Mouse (Mus musculus) heart, embryonic 16.5 days (tissue): ENCODE measurements around the gene Zfp30. TPM values are rescaled to one million over a fixed set of nuclear protein-coding genes. Genes with fewer than 3 reads are reported as not detected.

ENCODE experiments used
- ATAC-seq: fragments of 200-750 bp; cut with Nextera tagmentation; replicated peaks from 2 replicates; pipeline ENCODE4 v1.8.0; 2017; ENCODE audit warnings: moderate number of reproducible peaks; ENCODE audit not compliant: insufficient read depth, low FRiP score; ENCODE audit errors: extremely low read depth
- H3K27ac ChIP-seq: fragments of 300-500 bp; sonication (generic); 2 replicates; pipeline ENCODE4 v1.5.1; 2014; ENCODE audit warnings: mild to moderate bottlenecking, low read length, control low read depth, moderate library complexity
- H3K27me3 ChIP-seq: fragments of 300-500 bp; sonication (generic); 2 replicates; pipeline ENCODE4 v1.6.1; 2014; ENCODE audit warnings: low read length, mixed read lengths; ENCODE audit not compliant: control insufficient read depth, insufficient read depth
- H3K36me3 ChIP-seq: fragments of 300-500 bp; sonication (generic); 2 replicates; pipeline ENCODE4 v1.6.1; 2014; ENCODE audit not compliant: control insufficient read depth, insufficient read depth
- H3K4me1 ChIP-seq: fragments of 300-500 bp; sonication (generic); 2 replicates; pipeline ENCODE4 v1.6.1; 2014; ENCODE audit warnings: low read length, mixed read lengths; ENCODE audit not compliant: control insufficient read depth, insufficient read depth
- H3K4me2 ChIP-seq: fragments of 300-500 bp; sonication (generic); 2 replicates; pipeline ENCODE4 v1.6.1; 2014; ENCODE audit warnings: low read depth, mild to moderate bottlenecking, control low read depth, low read length
- H3K4me3 ChIP-seq: fragments of 300-500 bp; sonication (generic); 2 replicates; pipeline ENCODE4 v1.5.1; 2014; ENCODE audit warnings: mild to moderate bottlenecking, control low read depth, low read length
- H3K9ac ChIP-seq: fragments of 300-500 bp; sonication (generic); 2 replicates; pipeline ENCODE4 v1.6.1; 2014; ENCODE audit warnings: low read length, control low read depth
- H3K9me3 ChIP-seq: fragments of 300-500 bp; sonication (generic); replicated peaks from 2 replicates; pipeline ENCODE4 v1.6.1; 2016; ENCODE audit warnings: low read length; ENCODE audit not compliant: control insufficient read depth
- WGBS: fragments of 180-500 bp; shearing (Covaris S2); extraction: QIAGEN DNeasy Blood & Tissue Kit; methylation state at CpG from one replicate; pipeline ENCODE4 v1.1.7; 2014; 5-methylcytosine and 5-hydroxymethylcytosine counted together
- polyA plus RNA-seq: library from polyadenylated mRNA; unstranded; fragments of >200 nt; fragmentation: Nextera tagmentation; extraction: Ambion mirVana; gene quantifications from 2 replicates; pipeline ENCODE4 v1.2.1, GENCODE M21; 2015

The Zfp30 gene
- polyA plus RNA-seq, 1 experiment from 2014 or later, result 6.2 TPM

DNA sequence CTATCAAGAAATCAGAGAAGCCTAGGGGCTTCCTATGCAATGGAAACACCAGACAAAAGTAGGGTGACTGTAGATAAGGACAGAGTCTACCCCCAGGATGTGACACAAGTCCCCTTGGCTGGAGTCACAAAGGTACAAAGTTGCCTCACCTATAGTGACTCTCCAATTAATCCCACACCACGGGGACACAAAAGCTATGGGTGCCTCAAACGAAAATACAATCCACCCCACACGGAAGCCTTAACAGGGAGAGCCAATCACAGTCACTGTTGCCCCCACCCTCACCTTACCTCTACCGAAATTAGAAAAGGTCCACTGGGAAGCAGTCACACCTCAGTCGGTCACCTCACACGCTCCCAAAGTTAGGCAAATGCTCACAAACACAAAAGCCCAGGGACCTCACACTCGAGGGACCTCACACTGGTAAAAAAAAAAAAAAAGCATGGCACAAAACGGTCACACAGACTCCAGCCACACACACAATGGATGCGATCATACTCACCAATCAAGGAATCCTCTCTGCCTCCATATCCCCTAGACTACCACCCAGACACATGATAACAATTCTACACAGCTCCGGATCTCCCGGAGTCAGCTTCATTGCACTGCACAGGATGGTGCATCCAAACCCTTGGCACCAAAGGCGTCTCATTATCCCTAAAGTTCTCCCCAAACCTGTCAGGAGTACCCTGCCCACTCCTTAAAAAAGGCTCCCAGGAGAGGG, 31.4 kb downstream of the Zfp30 start:
- no peaks in the 10 kb centered on the region for H3K9me3 ChIP-seq
- H3K27ac ChIP-seq, result peak overlapping the region; percentile 78
- no peaks in the 10 kb centered on the region for H3K27me3 ChIP-seq
- H3K4me1 ChIP-seq, result peaks cover 21% of the 10 kb centered on the region
- 4% methylated on average over 12 of the region's 12 CpGs for WGBS
- H3K36me3 ChIP-seq, result no peaks in the 10 kb centered on the region
- peak overlapping the region; percentile 91 for H3K9ac ChIP-seq
- peak overlapping the region; percentile 97 for H3K4me3 ChIP-seq
- ATAC-seq, result peak; percentile 19; the same call in 1 of the 2 replicates
- peak overlapping the region; percentile 95 for H3K4me2 ChIP-seq

DNA sequence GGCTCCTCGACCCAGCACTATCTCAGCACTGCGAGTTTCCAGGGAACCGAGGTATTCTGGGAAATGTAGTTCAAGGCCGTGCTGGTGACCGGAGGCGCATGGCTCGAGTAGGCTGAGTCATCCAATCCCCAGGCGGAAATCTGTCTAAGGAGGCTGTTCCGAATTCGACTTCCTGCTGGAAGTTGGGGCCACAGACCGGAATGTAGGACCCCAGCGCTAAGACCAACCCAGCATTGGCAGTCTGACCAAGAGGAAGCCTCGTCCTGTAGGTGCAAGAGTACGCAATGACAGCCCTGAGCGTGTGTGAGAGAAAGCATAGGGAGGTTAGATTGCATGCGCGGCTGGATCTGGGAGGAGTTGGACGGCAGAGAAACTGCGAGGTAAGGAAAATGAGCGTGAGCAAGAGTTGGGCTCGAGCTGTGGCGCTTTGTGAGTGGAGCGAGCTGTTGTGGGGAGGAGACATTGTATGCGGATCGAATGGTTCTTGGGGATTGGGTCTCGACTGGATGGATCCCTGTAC, 32.2 kb downstream of the Zfp30 start, which contains the start of gene Zfp790:
Gene Zfp790, plus strand, starts transcription at position 205 of the 520 bp plus-strand sequence.
- ATAC-seq, result peak; percentile 96
- no peaks in the 10 kb centered on the region for H3K9me3 ChIP-seq

DNA sequence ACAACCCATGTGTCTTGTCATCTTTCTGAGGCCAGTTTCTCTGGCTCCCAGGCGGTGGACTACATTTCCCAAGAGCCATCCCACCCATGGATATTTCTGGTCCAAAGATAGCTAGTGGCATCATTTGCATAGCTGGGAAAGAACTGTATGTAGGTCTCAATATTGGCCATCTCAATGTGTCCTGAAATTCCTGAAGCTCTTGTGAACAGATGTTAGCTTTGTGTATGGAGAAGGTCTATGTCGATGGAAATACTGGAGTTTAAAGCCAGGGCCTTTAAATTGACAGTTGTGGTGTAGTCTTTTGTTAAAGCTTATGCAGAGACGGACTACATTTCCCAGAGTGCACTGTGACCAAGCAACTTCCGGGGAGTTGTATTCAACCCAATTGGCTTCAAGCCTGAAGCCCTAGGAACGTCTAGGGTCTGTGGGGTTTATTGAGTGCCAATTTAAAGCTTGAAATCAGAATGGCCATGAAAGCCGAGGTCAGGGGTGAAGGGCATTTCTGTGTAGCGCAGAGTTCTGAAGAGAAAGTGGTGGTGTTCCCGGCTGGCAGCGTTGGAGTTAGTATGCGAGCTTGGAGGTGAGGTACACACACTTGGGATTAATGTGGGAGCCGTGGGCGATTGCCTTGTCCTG, 34.9 kb downstream of the Zfp30 start:
- no peaks in the 10 kb centered on the region for H3K27me3 ChIP-seq
- peak overlapping the region; percentile 82 for H3K27ac ChIP-seq
- H3K4me1 ChIP-seq, result peaks cover 21% of the 10 kb centered on the region
- H3K9ac ChIP-seq, result peak overlapping the region; percentile 81
- H3K9me3 ChIP-seq, result no peaks in the 10 kb centered on the region
- peak overlapping the region; percentile 84 for H3K4me2 ChIP-seq
- peak; percentile 71 for ATAC-seq
- peak overlapping the region; percentile 81 for H3K4me3 ChIP-seq
- peaks cover 7% of the 10 kb centered on the region for H3K36me3 ChIP-seq
- WGBS, result 2% methylated on average over 12 of the region's 12 CpGs

More for the DNA sequence above, 32.2 kb downstream of the Zfp30 start, which contains the start of gene Zfp790:
- WGBS, result under 1% methylated on average over 26 of the region's 26 CpGs
- peak within 1 kb of the TSS; percentile 97 for H3K4me3 ChIP-seq
- no peaks in the 10 kb centered on the region for H3K27me3 ChIP-seq
- H3K4me1 ChIP-seq, result peaks cover 21% of the 10 kb centered on the region
- no peaks in the 10 kb centered on the region for H3K36me3 ChIP-seq
- peak within 1 kb of the TSS; percentile 95 for H3K4me2 ChIP-seq
- peak within 1 kb of the TSS; percentile 91 for H3K9ac ChIP-seq
- peak within 1 kb of the TSS; percentile 94 for H3K27ac ChIP-seq

DNA sequence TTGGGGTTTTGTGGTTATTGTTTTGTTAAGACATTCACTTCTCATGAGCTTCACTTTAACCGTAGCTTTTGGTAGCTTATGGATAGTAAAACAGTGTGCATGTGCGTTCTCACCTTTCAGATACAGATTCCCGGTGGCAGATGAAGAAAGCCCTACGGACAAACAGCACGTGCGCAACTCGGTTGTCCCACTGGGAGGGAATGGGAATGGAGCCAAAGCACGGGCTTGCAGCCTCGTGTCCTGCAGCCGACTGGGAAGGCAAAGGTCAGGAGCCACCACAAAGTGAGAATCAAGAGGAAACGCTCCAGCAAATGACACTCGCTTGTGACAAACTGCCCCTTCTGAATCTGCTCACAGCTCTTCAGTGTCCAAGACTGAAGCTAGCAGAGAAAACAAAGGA, 44.2 kb downstream of the Zfp30 start:
- H3K27ac ChIP-seq, result no peak overlapping the region
- ATAC-seq, result no peak
- H3K4me3 ChIP-seq, result no peak overlapping the region
- no peak overlapping the region for H3K4me2 ChIP-seq
- no peaks in the 10 kb centered on the region for H3K27me3 ChIP-seq
- no peak overlapping the region for H3K9ac ChIP-seq
- peaks cover 3% of the 10 kb centered on the region for H3K9me3 ChIP-seq
- peaks cover 75% of the 10 kb centered on the region for H3K36me3 ChIP-seq
- WGBS, result 88% methylated on average over 12 of the region's 12 CpGs
- no peaks in the 10 kb centered on the region for H3K4me1 ChIP-seq

DNA sequence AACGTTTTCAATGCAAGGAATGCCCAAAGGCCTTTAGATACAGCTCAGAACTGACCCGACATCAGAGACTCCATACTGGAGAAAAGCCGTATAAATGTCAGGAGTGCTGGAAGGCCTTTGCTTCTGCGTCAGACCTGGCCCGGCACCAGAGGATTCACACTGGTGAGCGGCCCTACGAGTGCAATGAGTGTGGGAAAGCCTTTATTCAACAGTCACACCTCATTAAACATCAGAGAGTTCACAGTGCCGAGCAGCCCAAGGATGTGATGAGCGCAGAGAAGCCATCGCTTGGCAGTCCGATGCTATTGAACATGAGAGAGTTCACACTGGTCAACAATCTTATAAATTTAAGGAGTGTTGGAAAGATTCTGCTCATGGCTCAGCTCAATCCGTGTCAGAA, 46.0 kb downstream of the Zfp30 start:
- H3K4me3 ChIP-seq, result no peak overlapping the region
- H3K4me2 ChIP-seq, result no peak overlapping the region
- 92% methylated on average over 12 of the region's 12 CpGs for WGBS
- H3K9me3 ChIP-seq, result peaks cover 3% of the 10 kb centered on the region
- no peak for ATAC-seq
- H3K36me3 ChIP-seq, result peaks cover 69% of the 10 kb centered on the region
- no peaks in the 10 kb centered on the region for H3K4me1 ChIP-seq
- no peak overlapping the region for H3K27ac ChIP-seq
- H3K9ac ChIP-seq, result no peak overlapping the region
- no peaks in the 10 kb centered on the region for H3K27me3 ChIP-seq

DNA sequence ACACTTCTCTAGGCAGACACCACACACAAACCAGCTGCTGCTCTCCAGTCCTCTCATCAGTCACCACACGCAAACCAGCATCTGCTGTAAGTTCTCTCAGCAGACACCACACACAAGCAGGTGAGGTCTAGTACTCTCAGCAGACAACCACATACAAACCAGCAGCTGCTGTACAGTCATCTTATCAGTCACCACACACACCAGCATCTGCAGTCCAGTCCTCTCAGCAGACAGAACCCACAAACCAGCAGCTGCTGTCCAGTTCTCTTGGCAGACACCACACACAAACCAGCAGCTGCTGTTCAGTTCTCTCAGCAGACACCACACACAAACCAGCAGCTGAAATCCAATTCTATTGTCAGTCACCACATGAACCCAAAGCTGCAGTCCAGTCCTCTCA, 53.0 kb downstream of the Zfp30 start:
- Histone ChIP-seq H3K36me3 (peaks cover 11% of the 10 kb centered on the region), H3K9me3 (no peaks in the 10 kb centered on the region), H3K4me1 (no peaks in the 10 kb centered on the region), H3K9ac (no peak overlapping the region), H3K4me2 (no peak overlapping the region), H3K4me3 (no peak overlapping the region), H3K27me3 (no peaks in the 10 kb centered on the region), H3K27ac (no peak overlapping the region)
- no peak for ATAC-seq
- WGBS, result 92% methylated on average over 1 of the region's 1 CpGs

DNA sequence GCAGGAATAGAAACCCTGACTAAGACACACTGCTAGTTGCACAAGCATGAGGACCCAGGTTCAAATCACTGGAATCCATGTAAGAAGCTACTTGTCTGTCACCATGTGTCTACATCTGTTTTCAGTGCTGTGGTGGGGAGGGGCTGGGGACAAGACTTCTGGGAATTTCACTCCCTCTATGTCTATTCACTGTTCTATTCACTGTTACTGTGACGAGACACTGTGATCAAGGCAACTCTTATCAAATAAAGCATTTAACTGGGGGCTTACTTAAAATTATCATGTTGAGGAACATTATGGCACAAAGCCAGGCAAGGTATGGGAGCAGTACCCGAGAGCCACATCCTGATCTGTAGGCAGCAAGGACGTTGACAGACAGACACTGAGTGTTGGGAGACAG, 55.5 kb downstream of the Zfp30 start:
- no peak overlapping the region for H3K4me3 ChIP-seq
- ATAC-seq, result no peak
- WGBS, result 71% methylated on average over 3 of the region's 3 CpGs
- H3K27me3 ChIP-seq, result no peaks in the 10 kb centered on the region
- H3K9me3 ChIP-seq, result no peaks in the 10 kb centered on the region
- no peak overlapping the region for H3K27ac ChIP-seq
- no peaks in the 10 kb centered on the region for H3K4me1 ChIP-seq
- no peak overlapping the region for H3K4me2 ChIP-seq
- H3K9ac ChIP-seq, result no peak overlapping the region
- H3K36me3 ChIP-seq, result no peaks in the 10 kb centered on the region

DNA sequence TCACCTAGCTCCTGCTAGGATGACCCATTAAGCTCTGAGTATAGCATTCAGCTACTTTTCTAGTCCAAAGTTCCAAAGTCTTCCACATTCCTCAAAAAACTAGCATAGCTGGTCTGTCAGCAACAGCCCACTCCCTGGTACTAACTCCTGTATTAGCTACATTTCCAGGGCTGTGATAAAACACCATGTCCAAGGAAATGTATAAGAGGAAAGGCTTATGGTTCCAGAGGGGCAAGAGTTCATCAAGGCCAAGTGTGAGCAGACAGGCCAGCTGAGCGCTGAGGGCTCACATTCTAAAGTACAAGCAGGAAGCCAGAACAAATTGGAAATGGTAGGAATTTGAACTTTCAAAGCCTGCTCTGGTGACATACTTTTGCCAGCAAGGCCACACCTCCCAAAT, 58.3 kb downstream of the Zfp30 start:
- ATAC-seq, result no peak
- no peaks in the 10 kb centered on the region for H3K9me3 ChIP-seq
- WGBS, result 87% methylated on average over 1 of the region's 1 CpGs
- no peaks in the 10 kb centered on the region for H3K4me1 ChIP-seq
- H3K9ac ChIP-seq, result no peak overlapping the region
- H3K27me3 ChIP-seq, result no peaks in the 10 kb centered on the region
- no peaks in the 10 kb centered on the region; the same call in 1 of the 2 replicates for H3K36me3 ChIP-seq
- no peak overlapping the region for H3K27ac ChIP-seq
- no peak overlapping the region for H3K4me3 ChIP-seq
- no peak overlapping the region for H3K4me2 ChIP-seq
